Mouse (Mus musculus) intestine, postnatal 0 days (tissue): ENCODE measurements around the gene Mpig6b. TPM values are rescaled to one million over a fixed set of nuclear protein-coding genes. Genes with fewer than 3 reads are reported as not detected.

Experiments used
- ATAC-seq: fragments of 200-750 bp; cut with Nextera tagmentation; 2 replicates; pipeline ENCODE4 v1.8.0; 2017; ENCODE audit warnings: mild to moderate bottlenecking, moderate TSS enrichment, moderate library complexity
- H3K27ac ChIP-seq: fragments of 300-500 bp; sonication (generic); 2 replicates; pipeline ENCODE4 v1.5.1; 2014; ENCODE audit warnings: mild to moderate bottlenecking, low read depth, low read length, moderate library complexity
- H3K27me3 ChIP-seq: fragments of 300-500 bp; sonication (generic); replicated peaks from 2 replicates; pipeline ENCODE4 v1.6.1; 2014; ENCODE audit warnings: low read length, mixed read lengths; ENCODE audit not compliant: control insufficient read depth, insufficient read depth
- H3K36me3 ChIP-seq: fragments of 300-500 bp; sonication (generic); 2 replicates; pipeline ENCODE4 v1.6.1; 2014; ENCODE audit warnings: mild to moderate bottlenecking, moderate library complexity; ENCODE audit not compliant: control insufficient read depth, insufficient read depth
- H3K4me1 ChIP-seq: fragments of 300-500 bp; sonication (generic); replicated peaks from 2 replicates; pipeline ENCODE4 v1.6.1; 2014; ENCODE audit warnings: antibody characterized with exemption, low read length, mixed read lengths; ENCODE audit not compliant: control insufficient read depth, insufficient read depth
- H3K4me2 ChIP-seq: fragments of 300-500 bp; sonication (generic); replicated peaks from 2 replicates; pipeline ENCODE4 v1.6.1; 2014; ENCODE audit warnings: low read depth, mild to moderate bottlenecking, moderate library complexity
- H3K4me3 ChIP-seq: fragments of 300-500 bp; sonication (generic); 2 replicates; pipeline ENCODE4 v1.5.1; 2014; ENCODE audit warnings: low read depth, low read length
- H3K9ac ChIP-seq: fragments of 300-500 bp; sonication (generic); 2 replicates; pipeline ENCODE4 v1.6.1; 2014; ENCODE audit warnings: mild to moderate bottlenecking, low read depth, low read length
- H3K9me3 ChIP-seq: fragments of 300-500 bp; sonication (generic); 2 replicates; pipeline ENCODE4 v1.6.1; 2016; ENCODE audit warnings: mixed run types; ENCODE audit not compliant: control insufficient read depth
- CTCF ChIP-seq: sonication (generic); IDR thresholded peaks from 2 replicates; pipeline ENCODE4 v1.5.1; 2016; ENCODE audit warnings: low read depth, mild to moderate bottlenecking, control low read depth, antibody characterized with exemption, moderate library complexity
- WGBS: fragments of 180-500 bp; shearing (Covaris S2); extraction: QIAGEN DNeasy Blood & Tissue Kit; methylation state at CpG from one replicate; pipeline ENCODE4 v1.1.7; 2014; 5-methylcytosine and 5-hydroxymethylcytosine counted together
- polyA plus RNA-seq: library from polyadenylated mRNA; unstranded; fragments of >200 nt; fragmentation: Nextera tagmentation; extraction: Ambion mirVana; gene quantifications from 2 replicates; pipeline ENCODE4 v1.2.1, GENCODE M21; 2015

Mpig6b gene
- polyA plus RNA-seq, 1 experiment from 2014 or later, result 0.13 TPM

- no peaks in the 10 kb centered on the region for H3K27me3 ChIP-seq
- no peak overlapping the region for H3K27ac ChIP-seq
- peaks cover 9% of the 10 kb centered on the region; the same call in 1 of the 2 replicates for H3K4me1 ChIP-seq
- 29% methylated on average over 17 of the region's 17 CpGs for WGBS
- no peak overlapping the region for H3K9ac ChIP-seq
- no peaks in the 10 kb centered on the region for H3K36me3 ChIP-seq
- H3K9me3 ChIP-seq, result no peaks in the 10 kb centered on the region
- no peak overlapping the region for H3K4me3 ChIP-seq
- peak overlapping the region; percentile 27 for H3K4me2 ChIP-seq
- TF ChIP-seq CTCF, result no peak
- no peak for ATAC-seq
Observed at GRCm38 (mm10) chr17:35074097-35074496, 8.1 kb upstream of the Mpig6b start.

GRCm38 (mm10) chr17:35071454-35071853, 5.5 kb upstream of the Mpig6b start:
- WGBS, result 75% methylated on average over 9 of the region's 9 CpGs
- no peak for ATAC-seq
- no peak overlapping the region for H3K9ac ChIP-seq
- no peaks in the 10 kb centered on the region for H3K36me3 ChIP-seq
- TF ChIP-seq CTCF, result no peak
- H3K27ac ChIP-seq, result no peak overlapping the region
- H3K9me3 ChIP-seq, result no peaks in the 10 kb centered on the region
- no peak overlapping the region for H3K4me2 ChIP-seq
- 0 out of 2 replicates have a peak, but pooled peaks cover 7% of the 10 kb centered on the region for H3K27me3 ChIP-seq
- H3K4me3 ChIP-seq, result no peak overlapping the region
- H3K4me1 ChIP-seq, result no peaks in the 10 kb centered on the region

- no peaks in the 10 kb centered on the region for H3K9me3 ChIP-seq
- H3K9ac ChIP-seq, result no peak overlapping the region
- peaks cover 7% of the 10 kb centered on the region; the same call in 1 of the 2 replicates for H3K27me3 ChIP-seq
- no peak for TF ChIP-seq CTCF
- H3K4me2 ChIP-seq, result no peak overlapping the region
- ATAC-seq, result no peak
- 38% methylated on average over 6 of the region's 6 CpGs for WGBS
- H3K27ac ChIP-seq, result no peak overlapping the region
- H3K4me3 ChIP-seq, result no peak overlapping the region
- no peaks in the 10 kb centered on the region for H3K36me3 ChIP-seq
- no peaks in the 10 kb centered on the region for H3K4me1 ChIP-seq
Observed at GRCm38 (mm10) chr17:35070556-35071229, 4.7 kb upstream of the Mpig6b start.

GRCm38 (mm10) chr17:35068213-35068914, 2.4 kb upstream of the Mpig6b start:
- no peak overlapping the region for H3K9ac ChIP-seq
- no peak overlapping the region for H3K4me2 ChIP-seq
- ATAC-seq, result no peak
- no peak for TF ChIP-seq CTCF
- no peaks in the 10 kb centered on the region for H3K36me3 ChIP-seq
- WGBS, result 65% methylated on average over 17 of the region's 17 CpGs
- no peaks in the 10 kb centered on the region for H3K9me3 ChIP-seq
- peaks cover 9% of the 10 kb centered on the region; the same call in 1 of the 2 replicates for H3K4me1 ChIP-seq
- H3K27me3 ChIP-seq, result peaks cover 7% of the 10 kb centered on the region; the same call in 1 of the 2 replicates
- no peak overlapping the region for H3K4me3 ChIP-seq
- no peak overlapping the region for H3K27ac ChIP-seq

- TF ChIP-seq CTCF, result peak; percentile 33
- H3K4me2 ChIP-seq, result peak within 1 kb of the TSS; percentile 71
- H3K27ac ChIP-seq, result peak within 1 kb of the TSS; percentile 23; the same call in 1 of the 2 replicates
- H3K9ac ChIP-seq, result peak within 1 kb of the TSS; percentile 45; the same call in 1 of the 2 replicates
- H3K4me1 ChIP-seq, result peaks cover 9% of the 10 kb centered on the region; the same call in 1 of the 2 replicates
- H3K27me3 ChIP-seq, result peaks cover 7% of the 10 kb centered on the region; the same call in 1 of the 2 replicates
- WGBS, result 7% methylated on average over 48 of the region's 48 CpGs
- H3K4me3 ChIP-seq, result peak within 1 kb of the TSS; percentile 34
- peaks cover 13% of the 10 kb centered on the region for H3K36me3 ChIP-seq
- ATAC-seq, result peak; percentile 84
- H3K9me3 ChIP-seq, result no peaks in the 10 kb centered on the region
Observed at GRCm38 (mm10) chr17:35064951-35065947, 735 bp downstream of the Mpig6b start, which contains the start of gene Ly6g6c. Ly6g6c (plus strand) TSS chr17:35065388.
